Mouse (Mus musculus): ENCODE measurements around the gene Invs.
"Not testable (repeated sequence)": the region's sequence is repeated elsewhere in the genome, so short reads cannot be mapped to it uniquely, and the experiment has no call there.

Gene Invs

DNA sequence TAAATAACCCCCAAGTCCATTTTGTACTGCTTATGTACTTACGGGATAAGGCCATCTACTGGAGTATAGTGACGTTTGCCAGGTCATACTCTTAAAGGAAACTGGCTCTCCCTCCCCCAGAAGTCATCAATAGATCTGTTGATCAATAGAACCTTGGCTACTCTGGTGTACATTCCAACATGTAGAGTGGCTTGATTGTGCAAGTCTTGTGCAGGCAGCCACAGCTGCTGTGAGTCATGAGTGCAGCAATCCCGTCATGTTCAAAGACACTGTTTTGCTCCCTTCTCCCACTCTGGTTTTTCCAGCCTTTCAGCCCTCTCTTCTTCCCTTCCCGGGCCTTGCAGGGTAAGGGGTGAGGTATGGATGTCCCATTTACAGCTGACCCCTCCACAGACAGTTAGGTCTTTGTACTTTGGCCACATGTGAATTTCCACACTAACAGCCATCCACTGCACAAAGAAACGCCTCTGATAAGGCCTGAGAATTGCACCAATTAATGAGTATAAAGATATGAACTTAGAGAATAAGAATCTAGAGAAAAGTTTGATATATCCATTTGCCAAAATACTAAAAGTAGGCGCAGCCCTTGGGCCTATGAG is 53.0 kb downstream of the Invs start:
- DNase-seq = no peak

DNA sequence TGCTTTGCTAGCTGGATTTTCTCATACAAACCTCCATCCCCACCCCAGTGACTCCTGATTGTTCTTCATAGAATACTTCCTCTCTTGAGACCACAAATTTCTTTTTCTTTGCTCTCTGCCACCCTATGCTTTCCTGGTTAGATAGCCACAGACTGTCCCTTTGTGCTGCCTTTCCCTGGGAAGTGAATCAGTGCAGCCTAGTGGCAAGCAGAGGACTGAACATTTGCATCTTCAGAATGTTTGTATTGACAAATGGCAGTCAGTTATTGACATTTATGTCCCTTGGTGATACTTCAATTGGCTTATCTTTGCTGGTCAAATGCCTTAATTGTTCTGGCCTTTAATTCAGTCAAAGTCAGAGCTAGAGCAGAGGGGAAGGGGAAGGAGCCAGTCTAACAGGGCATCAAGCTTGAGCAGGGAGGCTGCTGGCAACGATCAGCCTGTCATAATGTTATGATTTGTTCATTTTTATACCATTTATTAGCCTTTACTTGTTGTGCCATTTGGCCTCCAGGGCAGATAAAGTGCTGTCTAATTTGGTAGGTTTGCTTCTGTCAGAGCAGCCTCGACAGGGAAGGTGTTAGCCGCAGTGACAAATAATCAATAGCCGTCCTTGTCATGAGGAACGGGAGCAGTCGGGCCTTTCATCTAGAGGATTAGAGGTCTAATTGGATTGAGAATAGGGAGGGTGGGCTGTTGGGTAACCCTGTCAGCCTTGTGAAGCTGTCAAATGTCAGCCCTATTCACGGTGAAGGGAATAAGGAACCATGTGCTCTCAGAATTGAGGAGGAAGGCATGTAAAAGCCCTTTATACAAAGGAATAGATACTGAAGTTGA is 55.6 kb downstream of the Invs start:
- DNase-seq = no peak

- DNase-seq = no peak
These were observed 63.1 kb downstream of the Invs start for GRCm38 (mm10) chr4:48342705-48343104.

- DNase-seq = no peak
These were observed 82.8 kb downstream of the Invs start for GRCm38 (mm10) chr4:48362367-48362766.

- DNase-seq = no peak
These were observed 91.5 kb downstream of the Invs start for GRCm38 (mm10) chr4:48371037-48371436.

DNA sequence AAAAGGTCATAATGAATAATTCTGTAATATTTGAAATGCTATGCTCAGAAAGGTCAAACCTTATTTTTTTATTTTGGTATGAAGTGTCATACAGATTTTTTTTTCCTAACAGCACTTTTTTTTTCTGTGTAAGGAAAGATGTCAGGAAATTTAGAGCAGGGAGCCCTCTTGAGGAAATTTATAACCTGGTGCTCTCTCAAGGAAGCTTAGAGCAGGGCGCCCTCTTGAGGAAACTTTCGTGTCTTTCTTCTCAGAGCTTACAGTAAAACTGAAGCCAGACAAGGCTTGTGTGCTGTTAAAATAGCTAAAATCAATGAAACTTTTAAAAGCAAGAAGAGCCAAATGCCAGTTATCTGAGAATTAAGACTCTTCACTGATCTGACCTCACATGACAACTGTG is 101.4 kb downstream of the Invs start:
- peak; percentile 76 for DNase-seq

DNA sequence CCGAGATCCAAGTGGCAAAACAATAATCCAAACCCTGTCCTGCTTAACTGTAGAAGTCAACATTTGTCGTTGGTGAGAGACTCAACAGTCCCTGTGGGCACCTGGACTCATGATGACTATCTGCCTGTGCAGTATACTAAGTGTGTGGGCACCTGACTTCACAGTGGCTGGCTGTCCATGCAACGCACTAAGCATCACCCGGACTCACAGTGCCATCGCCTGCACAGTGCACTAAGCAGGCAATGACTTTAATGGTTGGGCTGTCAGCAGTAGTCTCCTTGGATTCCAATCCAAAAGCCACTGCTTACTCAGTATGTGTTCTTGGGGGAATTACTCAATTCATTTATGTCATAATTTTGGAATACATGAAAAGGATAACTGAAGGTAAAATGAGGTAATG is 102.9 kb downstream of the Invs start:
- DNase-seq = no peak

DNA sequence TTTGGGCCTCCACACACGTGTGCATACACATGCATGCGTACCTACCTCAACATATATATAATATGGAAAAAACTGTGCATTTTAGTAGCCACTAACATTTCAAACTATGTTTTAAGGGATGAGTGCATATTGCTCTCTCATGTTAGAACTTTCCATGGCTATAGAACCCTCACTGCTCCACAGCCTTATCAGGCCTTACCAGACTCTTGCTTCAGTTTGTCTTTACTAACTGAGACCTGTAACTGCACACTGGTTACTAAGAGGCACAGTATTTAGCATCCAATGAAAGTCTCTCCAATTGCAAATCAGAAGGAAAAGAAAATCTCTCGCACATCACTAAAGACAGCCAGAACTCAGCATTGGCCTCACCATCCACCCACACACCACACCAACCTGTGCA is 117.4 kb downstream of the Invs start:
- no peak for DNase-seq

DNA sequence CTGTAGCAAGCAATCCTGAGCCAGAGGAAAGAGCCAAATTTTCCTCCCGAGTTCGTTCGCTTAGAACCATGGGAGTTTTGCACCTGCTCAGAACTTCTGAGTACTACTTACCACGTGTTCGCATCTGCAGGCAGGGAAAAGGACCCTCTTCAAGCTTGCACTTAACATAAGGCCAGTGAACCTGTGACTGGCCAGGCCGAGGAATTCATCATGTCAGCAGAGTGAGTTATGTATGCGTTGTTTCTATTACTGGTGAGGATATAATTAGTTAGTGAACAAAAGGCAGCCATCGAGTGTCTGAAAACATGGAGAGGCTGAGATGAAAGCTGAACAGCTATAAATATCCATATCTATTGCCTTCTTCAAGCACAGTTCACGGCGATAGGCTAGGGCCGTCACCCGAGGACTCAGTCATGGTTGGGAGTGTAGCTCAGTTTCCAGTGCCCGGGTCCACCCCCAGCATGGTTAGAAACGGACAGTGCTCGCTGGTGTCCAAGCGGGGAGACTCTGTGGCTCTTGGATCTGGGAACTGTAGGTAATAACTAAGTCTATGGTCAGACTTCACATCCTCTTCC is 123.6 kb downstream of the Invs start:
- DNase-seq = no peak

GRCm38 (mm10) chr4:48405724-48406491 is 126.3 kb downstream of the Invs start:
- DNase-seq = not testable (repeated sequence)

GRCm38 (mm10) chr4:48407350-48408039 is 127.9 kb downstream of the Invs start:
- peak; percentile 78 for DNase-seq

DNA sequence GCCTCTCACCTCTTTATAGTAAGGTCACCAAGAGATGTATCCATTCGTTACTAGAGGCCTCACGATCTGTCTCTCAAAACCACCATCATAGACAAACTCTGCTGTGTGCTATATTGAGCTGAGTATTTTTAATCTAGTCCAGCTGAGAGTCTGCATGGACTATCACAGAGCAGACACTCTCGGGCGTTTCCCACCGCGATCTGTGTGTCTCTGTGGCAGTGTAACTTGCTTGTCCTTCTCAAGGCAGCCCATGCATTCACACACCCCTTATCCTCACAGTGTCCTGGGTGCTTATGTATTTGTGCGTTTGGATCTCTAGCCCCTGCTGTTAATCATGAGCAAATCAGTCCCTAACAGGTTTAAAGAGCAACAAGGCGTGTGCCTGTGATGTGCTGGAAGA is 133.9 kb downstream of the Invs start:
- no peak for DNase-seq

- DNase-seq = no peak
These were observed 136.3 kb downstream of the Invs start for GRCm38 (mm10) chr4:48415838-48416335.

DNA sequence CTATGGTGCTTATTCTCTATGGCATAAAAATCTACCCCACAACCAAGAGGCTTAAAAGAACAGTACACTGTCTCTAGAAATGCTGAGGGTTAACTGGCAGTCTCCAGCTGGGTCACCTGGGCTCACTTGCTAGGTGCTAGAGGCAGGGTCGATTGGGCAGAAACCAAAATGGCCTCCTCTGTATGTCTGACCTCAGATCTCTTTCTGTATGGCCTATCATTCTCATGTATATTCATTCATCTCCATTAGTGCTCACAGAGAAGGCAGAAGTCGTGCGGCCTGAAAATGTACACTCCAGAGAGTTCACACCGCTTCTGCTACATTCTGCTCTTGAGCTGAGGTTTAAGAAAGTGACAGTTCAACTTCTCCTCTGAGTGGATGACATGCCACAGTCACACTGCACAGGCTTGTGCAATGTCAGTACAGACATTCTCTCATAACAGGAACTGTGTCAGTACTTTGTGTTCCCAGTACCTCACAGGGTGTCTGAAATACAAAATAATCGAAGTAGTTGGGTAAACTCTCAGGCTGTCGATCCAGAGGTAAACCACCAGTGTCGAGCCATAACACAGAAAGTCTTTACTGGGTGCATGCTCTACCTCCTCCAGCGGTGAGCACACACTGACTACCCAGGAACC is 139.4 kb downstream of the Invs start:
- no peak for DNase-seq

DNA sequence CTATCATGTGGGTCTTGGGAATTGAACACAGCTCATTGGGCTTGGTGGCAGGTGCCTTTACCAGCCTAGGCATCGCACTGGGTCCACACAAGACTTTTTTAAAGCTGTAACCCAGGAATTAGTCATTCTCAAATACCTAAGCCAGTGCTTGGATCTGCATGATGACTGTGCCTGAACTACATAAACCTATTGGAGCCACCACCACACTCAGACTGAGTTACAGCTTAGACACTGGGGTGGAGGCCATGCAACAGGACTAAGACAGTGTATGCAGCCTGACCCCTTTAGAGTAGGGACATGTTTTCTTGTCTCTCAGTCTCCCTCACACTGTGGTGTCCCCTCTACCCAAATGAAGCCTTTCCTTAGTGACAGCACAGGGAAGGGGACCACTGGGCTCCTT is 143.1 kb downstream of the Invs start:
- no peak for DNase-seq

- no peak for DNase-seq
These were observed 144.2 kb downstream of the Invs start for GRCm38 (mm10) chr4:48423738-48424137.

DNA sequence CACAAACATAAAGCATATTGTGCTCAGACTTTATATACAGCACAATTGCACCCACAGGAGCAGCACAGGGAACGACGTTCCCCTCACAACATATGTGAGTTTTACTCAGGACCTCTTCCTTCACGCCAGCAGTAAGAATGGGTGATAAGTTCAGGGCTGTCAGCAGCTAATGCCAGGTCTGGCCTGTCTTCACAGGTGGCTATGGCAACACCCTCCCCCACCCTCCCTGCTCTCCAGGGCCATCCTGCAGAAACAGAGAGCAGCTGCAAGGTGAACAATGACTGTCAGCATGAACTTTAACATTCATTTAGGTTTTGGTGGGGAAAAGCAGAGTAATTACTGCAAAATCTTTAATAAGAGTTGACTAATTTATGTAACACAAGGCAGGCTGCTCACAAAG is 147.9 kb downstream of the Invs start:
- DNase-seq = no peak

GRCm38 (mm10) chr4:48428054-48428453 is 148.5 kb downstream of the Invs start:
- DNase-seq = no peak

DNA sequence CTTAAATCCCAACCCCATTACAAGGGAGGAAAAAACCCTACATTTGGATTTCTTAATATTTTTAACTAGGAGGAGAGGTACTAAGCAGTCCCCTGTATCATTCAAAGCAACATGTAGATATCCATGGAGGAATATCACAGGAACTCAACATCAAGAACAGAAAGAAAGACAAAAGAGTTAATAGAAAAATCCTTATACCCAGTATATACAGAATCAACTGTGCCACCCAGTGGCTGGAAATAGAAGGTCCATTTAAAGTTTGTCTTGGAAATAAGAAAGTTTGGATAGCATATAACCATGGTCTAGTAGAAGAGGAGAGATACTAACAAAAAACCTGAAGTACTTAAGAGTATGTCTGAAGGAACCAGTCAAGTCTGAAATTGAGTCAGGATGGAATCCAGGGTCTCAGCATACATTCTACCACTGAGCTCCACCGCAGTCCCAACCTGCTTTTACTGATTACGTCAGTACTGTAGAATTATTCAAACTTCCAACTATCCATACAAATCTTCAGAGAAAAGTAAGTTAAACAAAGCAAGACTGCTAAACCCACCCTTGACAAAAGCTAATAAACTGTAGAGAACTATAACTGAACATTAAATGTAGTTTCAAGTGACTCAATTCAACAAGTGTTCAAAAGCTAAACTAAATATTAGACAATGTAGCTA is 174.7 kb downstream of the Invs start:
- no peak for DNase-seq

GRCm38 (mm10) chr4:48458436-48458835 is 178.9 kb downstream of the Invs start:
- no peak for DNase-seq

DNA sequence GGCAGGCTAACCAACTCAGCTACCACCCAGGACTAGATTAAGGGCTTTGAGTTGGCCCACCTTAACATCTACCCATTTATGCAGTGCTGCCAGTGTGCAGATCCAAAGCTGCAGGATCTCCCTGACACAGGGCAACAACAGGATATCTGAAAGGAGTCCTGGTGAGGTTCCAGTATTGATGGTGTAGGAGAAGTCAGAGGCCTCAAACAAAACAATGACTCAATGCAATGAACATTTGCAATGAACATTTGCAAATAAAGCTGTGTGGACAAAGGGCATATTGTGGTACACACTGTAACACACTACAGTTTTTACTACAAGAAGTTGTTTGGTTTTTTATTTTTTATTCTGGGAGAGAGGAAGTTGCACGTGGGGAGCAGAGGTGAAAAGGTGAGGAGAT is 181.5 kb downstream of the Invs start:
- no peak for DNase-seq

DNA sequence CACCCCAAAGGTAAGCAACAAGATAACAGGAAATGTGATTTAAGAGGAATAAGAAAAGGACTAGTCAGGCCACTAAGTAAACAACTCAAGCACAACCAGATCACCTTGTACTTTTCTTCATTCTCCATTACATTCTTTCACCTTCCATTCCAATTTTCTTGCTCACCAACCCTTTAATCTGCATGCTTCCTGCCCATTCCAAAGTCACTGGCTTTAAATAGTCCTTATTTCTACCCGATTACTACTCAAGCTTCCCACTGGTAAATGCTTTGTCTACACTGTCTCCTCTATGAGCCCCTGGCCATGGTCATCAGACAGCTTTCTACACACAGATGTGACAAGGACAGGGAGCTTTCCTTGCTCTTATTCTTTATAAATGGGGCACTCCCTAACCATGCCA is 191.4 kb downstream of the Invs start:
- DNase-seq = no peak

Data from thymus, postnatal 4 days (tissue).